Mouse (Mus musculus): ENCODE measurements around the gene Slc11a1. TPM values are rescaled to one million over a fixed set of nuclear protein-coding genes. Genes with fewer than 3 reads are reported as not detected.

Slc11a1 gene
- polyA plus RNA-seq, 1 experiment = 13.2 TPM

DNA sequence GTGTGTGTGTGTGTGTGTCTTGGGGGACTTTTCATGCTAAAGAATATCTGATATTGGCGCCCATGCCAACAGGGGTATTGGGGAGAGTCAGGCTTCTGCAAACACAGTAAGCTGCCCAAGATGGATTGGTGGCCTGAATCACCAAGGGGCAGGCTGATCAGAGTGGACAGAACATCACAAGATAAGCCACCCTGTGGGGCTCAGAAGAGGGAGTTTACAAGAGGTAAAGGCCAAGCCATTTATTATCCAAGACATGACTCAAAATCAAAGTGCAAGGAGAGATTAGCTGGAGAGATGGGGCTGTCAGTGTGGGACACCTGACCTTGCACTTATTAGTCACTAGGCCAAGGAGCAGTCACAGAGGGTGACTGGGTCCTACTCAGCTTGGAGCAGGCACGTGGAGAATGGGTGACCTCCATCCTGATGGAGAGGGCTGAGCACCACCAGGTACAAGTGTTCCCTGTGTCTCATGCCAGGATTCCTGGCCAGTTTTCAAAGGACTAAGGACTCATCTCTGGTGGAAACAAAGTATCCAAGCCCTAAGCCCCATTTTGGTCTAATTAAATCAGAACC lies 36.8 kb downstream of the Slc11a1 start:
- DNase-seq (ENCODE audit: low spot score) = no peak

DNA sequence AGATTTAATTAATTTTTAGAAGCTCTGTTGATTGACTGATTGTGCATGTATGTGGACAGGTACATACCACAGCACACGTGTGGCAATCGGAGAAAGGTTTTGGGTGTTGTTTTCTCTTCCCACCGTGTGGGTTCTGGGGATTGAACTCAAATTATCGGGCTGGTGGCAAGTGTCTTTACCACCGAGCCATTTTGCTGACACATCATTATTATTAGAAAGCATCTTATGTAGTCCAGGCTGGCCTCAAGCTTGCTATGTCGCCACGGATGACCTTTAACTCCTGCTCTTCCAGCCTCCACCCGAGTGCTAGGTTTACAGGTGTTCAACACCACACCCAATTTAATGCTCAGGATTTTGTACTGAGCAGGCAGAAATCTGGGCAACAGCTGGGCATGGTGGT lies 37.7 kb downstream of the Slc11a1 start:
- DNase-seq (ENCODE audit: low spot score) = no peak

GRCm38 (mm10) chr1:74415143-74415542 lies 40.1 kb downstream of the Slc11a1 start:
- DNase-seq (ENCODE audit: low spot score) = no peak

DNA sequence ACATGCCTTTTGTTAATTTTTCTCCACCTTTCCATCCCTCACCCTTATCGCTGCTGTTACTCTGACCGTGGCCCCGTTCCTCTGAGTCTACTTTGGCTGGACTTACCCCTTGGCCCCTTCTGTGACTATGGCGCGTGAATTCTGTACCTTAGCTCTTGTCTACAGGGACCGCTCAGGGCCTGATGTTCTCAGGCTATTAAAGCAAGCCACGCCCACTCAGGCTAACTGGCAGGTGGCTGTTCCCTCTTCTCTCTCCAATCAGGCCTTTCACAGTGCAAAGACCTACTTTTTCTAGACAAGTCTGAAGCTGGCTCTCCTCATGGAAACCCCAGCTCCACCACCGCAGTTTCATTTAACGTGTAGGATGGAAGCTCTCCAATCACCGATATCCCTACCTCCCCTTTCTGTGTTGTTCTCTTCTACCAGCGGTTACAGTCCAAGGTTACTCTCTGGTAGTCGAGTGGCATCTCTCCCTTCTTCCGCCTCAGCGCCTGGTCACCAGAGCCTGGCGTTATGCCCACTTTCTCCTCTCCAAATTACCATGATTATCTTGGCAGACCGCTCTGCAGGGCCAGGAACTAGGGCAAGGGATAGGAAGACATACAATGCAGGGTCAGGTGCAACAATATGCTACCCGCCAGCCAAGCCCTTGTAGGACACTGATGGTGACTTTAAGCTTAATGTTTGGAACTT lies 43.9 kb downstream of the Slc11a1 start:
- DNase-seq (ENCODE audit: low spot score) = no peak

DNA sequence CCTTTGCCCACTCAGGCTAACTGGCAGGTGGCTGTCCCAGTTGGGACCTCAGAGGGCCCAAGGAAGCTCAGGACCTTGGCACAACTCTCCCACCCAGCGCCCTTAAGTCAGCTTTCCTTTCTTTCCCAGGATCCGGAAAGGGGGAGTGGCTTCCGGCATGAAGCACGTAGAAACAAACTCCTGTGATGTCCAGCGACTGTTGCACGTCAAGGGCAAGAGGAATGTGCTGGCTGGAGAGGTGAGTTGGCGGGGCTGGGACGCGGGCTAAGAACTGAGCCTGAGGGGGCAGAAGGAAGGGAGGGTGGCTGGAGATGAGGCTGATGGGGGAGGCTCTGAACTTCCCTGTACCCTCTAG lies 44.4 kb downstream of the Slc11a1 start:
- DNase-seq (ENCODE audit: low spot score) = no peak

- no peak for DNase-seq (ENCODE audit: low spot score)
Measured at GRCm38 (mm10) chr1:74423147-74423546, 48.2 kb downstream of the Slc11a1 start.

GRCm38 (mm10) chr1:74425845-74426244 lies 50.9 kb downstream of the Slc11a1 start:
- no peak for DNase-seq (ENCODE audit: low spot score)

DNA sequence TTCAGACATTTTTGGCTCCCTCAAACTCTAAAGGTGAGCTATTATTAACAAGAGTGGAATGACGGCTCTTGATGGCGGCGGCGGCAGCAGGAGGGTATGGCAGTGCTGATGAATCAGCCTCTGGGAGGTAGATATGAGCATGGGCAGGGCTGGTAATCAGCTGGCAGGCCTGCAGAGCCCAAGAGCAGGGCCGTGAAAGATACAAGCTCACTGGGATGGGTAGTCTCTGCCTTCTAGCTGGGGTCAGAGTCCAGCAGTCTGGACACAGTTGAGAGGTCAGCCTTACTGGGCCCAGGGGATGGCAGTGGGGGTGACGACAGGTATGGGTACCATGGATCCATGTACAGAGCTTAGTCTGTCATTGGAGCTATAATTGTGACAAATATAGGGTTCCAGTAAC lies 58.2 kb downstream of the Slc11a1 start:
- DNase-seq (ENCODE audit: low spot score) = no peak

GRCm38 (mm10) chr1:74434596-74434995 lies 59.6 kb downstream of the Slc11a1 start:
- DNase-seq (ENCODE audit: low spot score) = no peak

DNA sequence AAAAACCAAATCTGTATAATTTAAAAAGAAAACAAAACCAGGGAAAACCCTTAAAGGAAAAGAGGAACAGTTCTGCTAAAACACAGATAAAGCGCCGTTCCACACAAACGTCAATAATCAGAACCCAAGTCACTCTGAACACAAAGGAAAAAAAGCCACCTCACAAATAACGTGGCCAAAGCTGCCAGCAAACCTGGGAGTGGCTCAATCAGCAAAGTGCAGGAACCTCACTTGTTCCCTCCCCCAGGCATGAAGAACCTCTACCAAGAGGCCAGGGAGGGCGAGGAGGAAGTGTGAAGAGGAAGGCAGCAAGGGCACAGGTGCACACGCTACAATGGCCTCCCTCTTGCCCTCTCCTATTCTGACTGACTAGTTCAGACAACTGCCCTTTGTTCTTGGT lies 60.6 kb downstream of the Slc11a1 start:
- no peak for DNase-seq (ENCODE audit: low spot score)

Other genes with a start within 250 kb of the Slc11a1 start
- gene Rufy4, start 249.7 kb upstream of the Slc11a1 start, polyA plus RNA-seq (2012; rRNA removed) = 1.2 TPM in 2 replicates
- gene Cxcr2, start 221.2 kb upstream of the Slc11a1 start, polyA plus RNA-seq (2012; rRNA removed) = 0.03 TPM in 2 replicates
- gene Cxcr1, start 180.6 kb upstream of the Slc11a1 start, polyA plus RNA-seq (2012; rRNA removed) = not detected in 2 replicates
- 372 and 394 TPM in 2 replicates for gene Arpc2, start 139.1 kb upstream of the Slc11a1 start, polyA plus RNA-seq (2012; rRNA removed)
- gene Gpbar1, start 96.6 kb upstream of the Slc11a1 start, polyA plus RNA-seq (2012; rRNA removed) = 1.6 TPM in 2 replicates
- gene Aamp, start 90.5 kb upstream of the Slc11a1 start, polyA plus RNA-seq (2012; rRNA removed) = 131 and 137 TPM in 2 replicates
- gene Pnkd, start 90.3 kb upstream of the Slc11a1 start, polyA plus RNA-seq (2012; rRNA removed) = 60.6 and 61.9 TPM in 2 replicates
- gene Tmbim1, start 69.6 kb upstream of the Slc11a1 start, polyA plus RNA-seq (2012; rRNA removed) = 91.2 and 120 TPM in 2 replicates
- gene Catip, start 13.1 kb upstream of the Slc11a1 start, polyA plus RNA-seq (2012; rRNA removed) = 2.7 and 2.9 TPM in 2 replicates
- 93.7 and 117 TPM in 2 replicates for gene Ctdsp1, start 16.3 kb downstream of the Slc11a1 start, polyA plus RNA-seq (2012; rRNA removed)
- gene Vil1, start 34.2 kb downstream of the Slc11a1 start, polyA plus RNA-seq (2012; rRNA removed) = 0.07 and 0.10 TPM in 2 replicates
- 21.0 and 24.0 TPM in 2 replicates for gene Cnot9, start 130.9 kb downstream of the Slc11a1 start, polyA plus RNA-seq (2012; rRNA removed)
- gene Plcd4, start 167.7 kb downstream of the Slc11a1 start, polyA plus RNA-seq (2012; rRNA removed) = 0.30 and 0.47 TPM in 2 replicates
- gene Usp37, start 169.1 kb downstream of the Slc11a1 start, polyA plus RNA-seq (2012; rRNA removed) = 5.8 and 6.5 TPM in 2 replicates
- 9.5 and 11.2 TPM in 2 replicates for gene Zfp142, start 213.1 kb downstream of the Slc11a1 start, polyA plus RNA-seq (2012; rRNA removed)
- 19.5 and 21.9 TPM in 2 replicates for gene Bcs1l, start 213.1 kb downstream of the Slc11a1 start, polyA plus RNA-seq (2012; rRNA removed)
- 64.5 and 82.9 TPM in 2 replicates for gene Rnf25, start 226.2 kb downstream of the Slc11a1 start, polyA plus RNA-seq (2012; rRNA removed)
- gene Stk36, start 226.2 kb downstream of the Slc11a1 start, polyA plus RNA-seq (2012; rRNA removed) = 1.8 and 2.1 TPM in 2 replicates

All from urinary bladder, adult 2 months (tissue).